Mouse (Mus musculus): ENCODE results near the gene Ncl. TPM values are rescaled to one million over a fixed set of nuclear protein-coding genes. Genes with fewer than 3 reads are reported as not detected.

Gene Ncl
- total and polyA plus RNA-seq, 2 experiments, result 4.6 to 24.3 TPM

- peaks cover 5% of the 10 kb centered on the region; the same call in 1 of the 2 replicates for H3K27me3 ChIP-seq (ENCODE audit: control insufficient read depth, insufficient read depth, low read length)
- WGBS, result 82% methylated on average over 2 of the region's 2 CpGs
- H3K36me3 ChIP-seq (ENCODE audit: control insufficient read depth, insufficient read depth, low read length), result no peaks in the 10 kb centered on the region
- H3K4me3 ChIP-seq (ENCODE audit: insufficient read depth, low read depth, low read length), result no peak overlapping the region
- H3K79me2 ChIP-seq (ENCODE audit: control insufficient read depth, insufficient read depth, low read length), result no peaks in the 10 kb centered on the region
- no peak overlapping the region for H3K9ac ChIP-seq (ENCODE audit: low read depth, low read length)
- no peak for DNase-seq (ENCODE audit: extremely low read depth, low read depth, low spot score)
- TF ChIP-seq CTCF (IDR thresholded peaks at IDR 0.05; ENCODE audit: low read depth, low read length), result no peak
- no peak for TF ChIP-seq POLR2A (IDR thresholded peaks at IDR 0.05; ENCODE audit: extremely low read depth, insufficient read depth, low read length)
- H3K4me1 ChIP-seq (ENCODE audit: control insufficient read depth, insufficient read depth, low read length), result no peaks in the 10 kb centered on the region
- no peak overlapping the region for H3K27ac ChIP-seq (replicated peaks; ENCODE audit: insufficient read depth, low read depth, low read length)
These were observed 59.1 kb downstream of the Ncl start for GRCm38 (mm10) chr1:86300093-86300492.

Other genes starting within 250 kb of the Ncl start
- gene Htr2b, start 247.4 kb downstream of the Ncl start, total RNA-seq (2014; rRNA removed), result not detected in 2 replicates
- not detected in 2 replicates for gene Htr2b, start 247.4 kb downstream of the Ncl start, polyA plus RNA-seq (2012; rRNA removed)
- not detected in 2 replicates for gene Gm21972, start 225.8 kb downstream of the Ncl start, total RNA-seq (2014; rRNA removed)
- gene Gm21972, start 225.8 kb downstream of the Ncl start, polyA plus RNA-seq (2012; rRNA removed), result 0.39 TPM in 1 of 2 replicates, not detected in the other
- 4.3 and 4.4 TPM in 2 replicates for gene Armc9, start 204.6 kb downstream of the Ncl start, total RNA-seq (2014; rRNA removed)
- 2.6 and 3.2 TPM in 2 replicates for gene Armc9, start 204.6 kb downstream of the Ncl start, polyA plus RNA-seq (2012; rRNA removed)
- not detected in 2 replicates for gene B3gnt7, start 56.6 kb downstream of the Ncl start, total RNA-seq (2014; rRNA removed)
- gene B3gnt7, start 56.6 kb downstream of the Ncl start, polyA plus RNA-seq (2012; rRNA removed), result 0.19 and 0.31 TPM in 2 replicates
- gene Nmur1, start 66.8 kb upstream of the Ncl start, total RNA-seq (2014; rRNA removed), result not detected in 2 replicates
- gene Nmur1, start 66.8 kb upstream of the Ncl start, polyA plus RNA-seq (2012; rRNA removed), result not detected in 2 replicates
- gene Tex44, start 66.9 kb upstream of the Ncl start, total RNA-seq (2014; rRNA removed), result not detected in 2 replicates
- gene Tex44, start 66.9 kb upstream of the Ncl start, polyA plus RNA-seq (2012; rRNA removed), result not detected in 2 replicates
- 259 and 274 TPM in 2 replicates for gene Ptma, start 167.3 kb upstream of the Ncl start, total RNA-seq (2014; rRNA removed)
- 214 and 240 TPM in 2 replicates for gene Ptma, start 167.3 kb upstream of the Ncl start, polyA plus RNA-seq (2012; rRNA removed)
- 3.8 and 5.3 TPM in 2 replicates for gene Pde6d, start 223.2 kb upstream of the Ncl start, total RNA-seq (2014; rRNA removed)
- gene Pde6d, start 223.2 kb upstream of the Ncl start, polyA plus RNA-seq (2012; rRNA removed), result 4.7 TPM in 2 replicates
- 5.0 and 6.0 TPM in 2 replicates for gene Cops7b, start 223.5 kb upstream of the Ncl start, total RNA-seq (2014; rRNA removed)
- gene Cops7b, start 223.5 kb upstream of the Ncl start, polyA plus RNA-seq (2012; rRNA removed), result 13.4 and 20.2 TPM in 2 replicates